Mouse (Mus musculus) olfactory bulb, adult 2 months (tissue): ENCODE measurements around the gene Prpsap2.

ENCODE experiments used
- CTCF ChIP-seq: fragments of 200-500 bp; IDR thresholded peaks from 2 replicates; pipeline ENCODE4 v1.5.1; 2012; ENCODE audit warnings: low read depth, mild to moderate bottlenecking, low read length, moderate library complexity; ENCODE audit not compliant: insufficient read depth
- POLR2A ChIP-seq: fragments of 200-500 bp; IDR thresholded peaks from 2 replicates; pipeline ENCODE4 v1.6.1; 2012; ENCODE audit warnings: mild to moderate bottlenecking, low read depth, low read length, moderate library complexity; ENCODE audit not compliant: insufficient read depth

GRCm38 (mm10) chr11:61708928-61709327 is 53.0 kb downstream of the Prpsap2 start:
- no peak for TF ChIP-seq POLR2A
- TF ChIP-seq CTCF, result no peak
